Mouse (Mus musculus) cerebellum, adult 9-11 months (tissue): ENCODE data around the gene Hipk4.
A peak's percentile ranks its signal among the peaks of the same experiment; 100 is the strongest.

ENCODE experiments used
- DNase-seq: peaks from one replicate; pipeline ENCODE4 v3.0.0; 2022

The Hipk4 gene

DNA sequence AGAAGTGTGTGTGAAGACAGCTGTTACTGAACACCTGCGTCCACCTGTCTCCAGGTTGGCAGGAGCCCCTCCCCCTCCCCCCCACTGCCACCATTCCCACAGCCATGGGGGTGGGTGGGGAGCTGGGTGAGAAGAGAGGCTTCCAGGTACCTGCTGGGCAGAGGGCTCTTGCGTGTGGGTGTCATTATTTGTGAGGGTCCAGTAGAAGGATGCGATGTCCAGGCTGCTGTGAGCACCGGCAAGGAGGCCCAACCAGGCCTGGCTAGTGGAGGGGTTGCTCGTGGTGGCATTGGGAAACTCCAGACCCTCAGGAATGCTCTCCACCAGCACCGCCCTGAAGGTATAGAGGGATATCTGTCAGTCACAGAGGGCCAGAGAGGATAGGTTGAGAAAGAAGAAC lies 17.9 kb downstream of the Hipk4 start:
- DNase-seq, result no peak

DNA sequence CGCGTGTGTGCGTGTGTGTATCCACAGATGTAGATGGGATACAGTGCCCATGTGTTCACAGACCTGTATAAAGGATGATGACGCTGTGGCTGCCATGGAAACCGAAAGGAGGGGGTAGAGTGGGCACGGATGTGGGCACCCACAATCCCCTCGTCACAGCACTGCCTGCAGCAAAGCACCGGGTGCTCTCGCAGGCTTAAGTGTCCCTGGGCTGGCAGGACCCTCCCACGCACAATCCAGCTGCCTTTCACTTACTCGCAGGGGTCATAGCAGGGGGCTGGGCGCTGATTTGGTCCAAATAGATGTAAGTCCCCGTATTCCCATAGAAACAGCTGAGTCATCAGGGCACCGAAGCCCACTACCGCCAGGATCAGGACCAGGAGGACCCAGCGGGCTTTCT lies 18.4 kb downstream of the Hipk4 start:
- DNase-seq, result peak; percentile 51

DNA sequence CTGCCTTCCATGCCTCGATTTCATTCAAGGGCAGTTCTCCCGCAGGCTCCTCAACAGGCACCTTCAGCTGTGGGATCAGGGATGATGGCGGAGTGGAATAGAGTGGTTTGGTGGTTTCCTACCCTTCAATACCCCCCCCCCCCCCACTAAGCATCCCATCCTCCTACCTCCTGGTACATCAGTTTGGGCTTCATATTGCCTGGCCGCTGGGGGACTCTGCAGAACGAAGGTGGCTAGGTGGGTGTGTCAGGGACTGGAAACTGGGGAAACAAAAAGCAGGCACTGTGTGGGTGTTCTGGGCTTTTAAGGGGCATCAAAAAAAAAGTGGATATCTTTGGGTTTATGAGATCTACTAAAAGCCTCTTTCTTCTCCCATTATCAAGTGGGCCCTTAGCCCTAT lies 18.9 kb downstream of the Hipk4 start:
- DNase-seq, result no peak

DNA sequence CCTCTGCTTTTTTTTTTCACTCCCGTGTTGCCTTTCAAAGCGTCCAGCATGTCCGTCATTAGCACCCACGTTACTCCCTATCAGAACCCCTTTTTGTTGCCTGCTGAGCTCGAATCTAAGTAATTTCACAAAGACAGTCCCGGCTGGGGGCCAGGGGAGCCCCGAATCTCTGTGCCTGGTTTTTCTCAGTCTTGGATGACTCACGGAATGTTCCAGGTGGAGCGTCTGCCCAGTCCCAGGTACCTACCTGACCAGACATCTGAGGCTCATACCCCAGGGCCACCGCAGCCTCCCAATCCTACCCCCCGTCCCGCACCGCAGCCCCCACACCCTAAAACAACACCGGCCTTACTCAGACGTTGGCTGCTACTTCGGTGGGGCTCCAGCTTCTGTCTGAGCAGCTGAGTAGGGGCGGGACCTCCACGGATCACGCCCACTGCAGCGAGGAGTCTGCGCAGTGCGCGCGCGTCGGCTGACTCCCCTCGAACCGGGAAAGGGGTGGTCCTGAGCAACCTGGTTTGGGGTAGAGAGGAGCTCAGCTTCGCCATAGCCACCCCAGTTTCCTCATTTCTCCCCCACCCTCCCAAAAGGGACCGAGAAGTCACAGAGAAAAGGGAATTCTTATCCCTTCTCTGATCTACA lies 19.4 kb downstream of the Hipk4 start:
- DNase-seq, result peak; percentile 90

DNA sequence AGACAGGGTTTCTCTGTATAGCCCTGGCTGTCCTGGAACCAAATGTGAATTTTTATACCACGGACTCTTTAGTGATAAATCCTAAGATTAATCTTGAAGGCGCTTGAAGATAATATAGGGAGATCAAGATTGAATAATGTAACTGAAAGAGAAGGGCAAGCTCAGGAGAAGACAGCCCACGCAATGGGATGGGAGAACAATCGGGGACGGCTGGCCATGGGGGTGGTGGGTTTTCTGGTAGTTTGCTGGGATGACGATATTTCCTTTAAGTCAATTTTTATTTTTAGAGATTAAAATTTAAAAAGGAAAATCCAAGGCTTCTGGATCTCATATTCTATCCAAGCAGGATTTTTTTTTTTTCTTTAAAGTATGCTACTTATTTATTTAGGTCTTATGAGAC lies 20.0 kb downstream of the Hipk4 start:
- DNase-seq, result no peak

DNA sequence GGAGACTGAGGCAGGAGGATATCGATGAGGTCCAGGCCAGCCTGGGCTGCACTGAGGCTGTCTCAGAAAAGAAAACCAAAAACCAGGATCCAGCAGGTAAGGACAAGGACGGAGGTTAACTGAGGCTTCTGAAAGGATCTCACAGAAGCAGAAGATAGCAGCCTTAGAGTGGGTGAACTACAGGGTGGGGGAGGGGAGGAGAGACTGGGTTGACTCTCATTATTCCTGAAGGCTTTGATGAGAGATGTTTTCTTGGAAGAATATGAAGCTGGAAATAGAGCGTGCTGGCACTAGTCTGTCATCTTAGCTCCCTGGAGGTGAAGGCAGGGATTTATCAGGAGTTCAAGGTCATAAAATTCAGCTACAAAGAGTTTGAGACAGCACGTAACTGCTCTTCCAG lies 20.8 kb downstream of the Hipk4 start:
- no peak for DNase-seq

DNA sequence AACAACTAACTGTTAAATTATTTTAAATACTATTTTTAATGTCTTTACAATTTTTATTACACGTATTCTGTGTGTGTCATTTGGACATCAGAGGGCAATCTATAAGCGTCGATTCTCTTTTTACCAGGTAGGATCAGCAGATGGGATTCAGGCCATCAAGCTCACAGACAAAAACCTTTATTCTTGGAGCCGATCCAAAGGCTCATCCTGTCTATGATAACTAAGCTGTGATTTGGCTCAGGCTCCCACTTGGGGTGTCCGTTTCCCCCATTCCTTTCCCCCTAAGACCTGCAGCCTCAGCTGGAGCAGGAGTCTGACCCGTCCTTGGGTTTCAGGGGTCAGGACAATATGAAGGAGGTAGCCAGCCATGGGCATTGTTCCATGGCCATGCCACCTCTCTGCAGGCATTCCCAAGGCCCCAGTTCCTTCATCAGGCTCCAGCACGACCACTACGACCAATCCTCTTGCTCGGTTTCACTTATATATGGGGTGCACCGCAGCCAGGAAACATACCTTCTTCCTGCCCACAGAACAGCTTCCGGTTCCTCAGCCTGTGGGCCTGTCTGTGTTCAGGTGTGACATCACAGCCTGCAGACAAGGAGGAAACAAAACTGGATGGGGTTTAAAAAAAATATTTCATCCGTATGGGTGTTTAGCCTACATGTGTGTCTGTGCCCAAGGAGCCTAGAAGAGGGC lies 21.8 kb downstream of the Hipk4 start:
- DNase-seq, result no peak

DNA sequence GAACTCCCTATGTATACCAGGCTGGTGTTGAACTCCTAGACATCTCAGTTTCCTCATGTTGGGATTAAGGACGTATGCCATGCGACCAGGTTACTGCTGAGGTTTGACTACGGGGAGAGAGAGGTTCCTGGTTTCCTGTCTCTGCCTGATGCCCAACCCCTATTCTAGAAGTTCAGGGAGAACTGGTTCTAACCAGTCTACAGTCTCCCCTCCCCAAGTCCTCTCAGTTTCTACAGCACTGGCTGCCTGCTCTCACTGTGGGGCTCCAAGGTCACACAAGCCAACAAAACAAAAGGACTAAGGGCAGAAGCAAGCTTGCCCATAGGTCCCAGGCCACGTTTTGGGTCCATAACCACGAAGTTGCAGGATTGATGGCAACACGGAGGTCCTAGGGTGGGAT lies 26.5 kb downstream of the Hipk4 start:
- no peak for DNase-seq

DNA sequence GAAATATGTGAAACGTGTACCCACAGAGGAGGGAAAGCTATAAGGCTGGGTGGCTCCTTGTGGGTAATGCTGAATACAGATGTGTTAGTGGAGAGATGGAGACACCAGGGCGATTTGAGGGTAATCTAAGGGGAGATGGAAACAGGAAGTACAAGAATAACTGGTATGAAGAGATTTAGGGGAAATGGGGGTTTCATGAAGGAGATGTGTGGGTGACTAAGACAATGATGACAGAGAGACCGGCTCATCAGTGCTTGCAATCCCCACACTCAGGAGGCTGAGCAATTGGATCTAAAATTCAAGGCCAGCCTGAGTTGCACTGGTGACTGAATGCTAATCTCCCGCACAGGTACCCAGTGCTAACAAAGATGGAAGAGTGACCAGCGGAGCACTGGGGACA lies 29.0 kb downstream of the Hipk4 start:
- DNase-seq, result no peak

DNA sequence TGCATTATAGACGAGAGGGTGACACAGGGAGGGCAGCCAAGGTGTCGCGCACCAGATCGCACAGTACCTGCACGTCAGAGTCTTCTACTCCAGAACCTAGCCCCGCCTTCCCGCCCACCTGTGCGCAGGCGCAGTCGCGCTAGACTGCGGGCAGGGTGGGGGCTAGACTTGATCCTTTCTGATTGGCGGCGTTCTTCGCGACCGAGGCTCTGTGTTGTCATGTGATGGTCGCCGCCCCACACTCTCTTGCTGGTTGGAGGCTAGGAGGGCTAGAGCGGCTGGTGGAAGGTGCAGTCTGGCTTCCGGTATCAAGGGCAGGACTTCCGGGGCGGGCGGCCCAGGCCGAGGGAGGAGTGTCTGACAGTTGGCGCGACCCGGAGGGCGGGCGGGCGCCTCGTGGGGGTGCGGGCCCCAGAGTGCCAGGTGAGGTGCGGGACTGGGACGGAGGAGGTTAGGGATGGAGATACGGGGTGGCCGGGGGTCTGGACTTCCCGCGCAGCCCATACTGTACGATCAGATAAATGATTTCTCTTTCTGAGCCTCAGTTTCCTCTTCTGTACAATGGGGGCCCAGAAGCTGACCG lies 30.0 kb downstream of the Hipk4 start, which contains the start of the genes Pld3 and 2310022A10Rik:
Gene Pld3 (minus strand): TSS at position 288 of the 583 bp plus-strand sequence.
Gene 2310022A10Rik (plus strand): TSS at position 303 of the 583 bp plus-strand sequence.
- DNase-seq, result peak; percentile 99

DNA sequence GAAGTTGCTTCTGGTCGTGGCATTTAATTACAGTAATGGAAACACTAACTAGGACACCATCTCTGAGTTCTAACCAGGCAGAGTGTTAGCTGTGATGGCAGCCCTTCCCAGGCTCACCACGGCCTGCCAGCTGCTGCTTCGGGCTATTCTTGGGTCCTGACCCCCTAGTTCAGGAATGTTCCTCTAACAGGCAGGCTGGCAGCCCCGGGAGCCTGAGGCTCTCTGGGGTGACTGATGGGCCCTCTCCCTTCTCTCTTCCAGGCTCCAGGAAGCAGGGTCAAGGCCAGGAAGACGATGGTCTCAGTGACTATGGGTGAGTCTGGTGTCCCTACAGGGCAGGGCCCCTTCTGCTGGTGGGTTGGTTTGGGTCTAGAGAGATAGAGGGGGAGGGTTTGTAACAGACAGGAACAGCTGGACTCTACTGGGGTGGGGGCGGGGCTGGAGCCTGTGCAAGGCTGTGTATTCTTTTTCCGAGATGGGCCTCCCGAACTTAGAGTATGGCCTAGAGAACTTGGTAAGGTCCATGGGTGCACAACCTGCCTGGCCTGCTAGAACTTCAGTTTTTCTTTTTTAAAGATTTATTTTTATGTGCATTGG lies 37.3 kb downstream of the Hipk4 start:
- DNase-seq, result no peak

DNA sequence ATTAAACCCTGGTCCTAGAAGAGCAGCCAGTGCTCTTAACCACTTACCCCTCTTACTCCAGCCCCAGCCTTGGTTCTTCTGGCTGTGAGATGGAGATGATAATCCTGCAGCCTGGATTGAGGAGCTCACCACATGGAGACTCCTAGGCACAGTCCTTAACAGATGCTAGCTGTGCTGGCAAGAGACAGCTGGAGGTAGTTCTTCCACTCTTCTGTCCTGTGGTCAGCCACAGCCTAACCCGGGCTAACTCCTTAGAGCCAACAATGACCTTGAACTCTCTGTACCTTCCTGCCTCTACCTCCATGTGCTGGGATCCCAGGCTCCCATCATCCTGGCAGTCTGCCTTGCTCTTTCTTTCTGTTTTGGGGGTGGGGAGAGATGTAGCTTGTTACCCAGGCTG lies 37.9 kb downstream of the Hipk4 start:
- no peak for DNase-seq

DNA sequence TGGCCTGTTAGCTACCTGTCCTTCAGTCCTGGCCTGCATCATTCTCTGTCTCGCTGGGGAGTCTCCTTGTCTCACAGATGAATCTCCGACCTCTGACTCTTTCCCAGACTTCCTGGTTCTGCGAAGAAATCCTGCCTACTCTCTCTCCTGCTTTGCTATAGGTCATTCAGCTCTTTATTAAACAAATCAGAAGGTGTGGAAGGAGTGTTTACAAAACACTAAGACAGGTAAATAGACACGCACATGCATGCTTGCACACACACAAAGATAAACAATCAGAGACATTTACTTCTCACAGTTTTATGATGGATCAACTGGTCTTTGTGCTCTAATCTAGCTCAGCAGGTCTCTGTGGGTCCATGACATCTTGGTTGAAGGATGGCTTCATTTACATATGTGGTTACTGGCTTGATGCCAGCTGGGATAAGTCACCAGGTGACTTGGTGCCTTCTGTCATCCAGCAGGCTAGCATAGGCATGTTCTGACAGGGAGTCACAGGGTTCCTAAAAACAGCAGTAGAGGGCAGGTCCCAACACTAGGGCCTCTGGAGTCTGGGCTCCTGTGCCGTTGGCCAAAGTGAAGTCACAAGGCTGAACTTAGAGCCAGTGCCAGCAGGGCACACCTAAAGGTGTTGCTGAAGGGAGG lies 46.6 kb downstream of the Hipk4 start:
- DNase-seq, result no peak

DNA sequence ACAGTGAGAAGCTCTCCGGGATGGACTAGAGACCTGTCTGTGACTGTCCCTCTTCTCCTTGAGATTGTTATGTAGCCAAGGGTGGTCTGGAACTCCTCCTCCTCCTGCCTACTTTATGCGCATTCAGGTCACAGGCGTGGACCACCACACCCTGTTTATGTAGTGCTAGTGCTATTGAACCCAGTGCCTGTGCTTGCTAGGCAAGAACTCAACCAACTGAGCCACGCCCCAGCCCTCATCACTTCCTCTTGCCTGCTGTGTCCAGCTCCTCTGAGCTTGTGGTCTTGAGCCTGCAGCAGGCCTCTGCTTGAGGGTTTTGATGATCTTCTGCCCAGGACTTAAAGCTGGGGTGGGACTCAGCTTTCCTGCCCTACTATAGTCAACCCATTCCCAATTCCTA lies 49.1 kb downstream of the Hipk4 start:
- no peak for DNase-seq

DNA sequence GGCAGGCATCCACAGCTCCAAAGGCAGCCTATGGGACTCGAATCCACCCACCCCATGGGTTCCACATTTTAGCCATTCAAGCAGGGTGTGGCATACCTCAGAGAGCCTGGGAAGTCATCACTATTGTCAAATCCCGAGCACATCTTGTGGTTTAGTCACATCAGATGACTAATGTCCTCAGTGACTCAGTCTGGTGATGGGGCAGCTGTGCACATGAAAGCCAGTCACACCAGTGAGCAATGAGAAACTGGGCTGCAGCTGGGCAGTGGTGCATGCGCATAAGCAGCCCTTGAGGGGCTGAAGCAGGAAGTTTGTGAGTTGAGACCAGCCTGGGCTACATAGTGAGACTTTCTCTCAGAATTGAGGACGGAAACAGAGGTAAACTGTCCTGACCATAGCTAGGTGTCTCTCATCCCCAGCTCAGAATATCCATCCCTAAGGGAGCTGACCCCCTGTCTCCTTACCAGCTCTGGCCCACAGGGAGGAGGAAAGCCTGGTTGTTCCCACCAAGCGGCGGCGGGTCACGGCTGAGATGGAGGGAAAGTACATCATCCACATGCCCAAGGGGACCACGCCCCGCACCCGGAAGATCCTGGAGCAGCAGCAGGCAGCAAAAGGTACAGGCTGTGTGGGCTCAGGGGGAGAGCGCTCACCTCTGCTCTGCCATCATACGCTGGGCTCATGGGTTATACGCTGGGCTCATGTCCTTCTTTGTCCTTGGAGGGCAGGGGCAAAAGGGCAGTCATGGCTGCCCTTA lies 51.2 kb downstream of the Hipk4 start:
- no peak for DNase-seq

DNA sequence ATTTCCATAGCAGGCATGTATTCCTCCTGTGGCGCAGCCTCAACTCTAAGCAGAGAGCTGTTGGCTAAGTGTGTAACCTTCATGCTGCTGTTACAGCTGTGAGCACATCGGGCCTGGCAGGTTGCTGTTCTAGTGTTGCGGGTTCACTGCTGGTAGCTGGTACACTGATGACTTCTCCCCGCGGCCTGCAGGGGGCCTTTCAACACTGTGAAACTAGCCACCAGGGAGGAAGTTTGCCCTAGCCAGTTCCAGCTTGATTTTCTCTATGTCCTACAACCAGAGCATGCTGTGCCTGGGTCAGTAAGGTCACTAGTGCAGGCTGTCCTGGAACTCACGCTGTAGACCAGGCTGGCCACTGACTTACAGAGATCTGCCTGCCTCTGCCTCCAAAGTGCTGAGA lies 53.8 kb downstream of the Hipk4 start:
- DNase-seq, result peak; percentile 51

DNA sequence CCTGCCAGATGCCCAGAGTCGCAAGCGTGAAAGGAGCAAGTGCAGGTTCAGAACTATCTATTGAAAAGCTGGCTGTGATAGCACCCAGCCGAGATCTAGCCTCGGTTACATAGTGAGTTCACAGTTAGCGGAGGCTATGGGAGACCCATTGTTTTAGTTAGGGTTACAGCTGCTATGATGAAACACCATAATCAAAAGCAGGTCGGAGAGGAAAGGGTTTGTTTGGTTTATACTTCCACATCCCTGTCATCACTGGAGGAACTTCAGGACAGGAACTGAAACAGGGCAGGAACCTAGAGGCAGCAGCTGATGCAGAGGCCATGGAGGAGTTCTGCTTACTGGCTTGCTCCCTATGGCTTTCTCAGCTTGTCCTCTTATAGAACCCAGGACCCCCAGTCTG lies 54.5 kb downstream of the Hipk4 start:
- no peak for DNase-seq

DNA sequence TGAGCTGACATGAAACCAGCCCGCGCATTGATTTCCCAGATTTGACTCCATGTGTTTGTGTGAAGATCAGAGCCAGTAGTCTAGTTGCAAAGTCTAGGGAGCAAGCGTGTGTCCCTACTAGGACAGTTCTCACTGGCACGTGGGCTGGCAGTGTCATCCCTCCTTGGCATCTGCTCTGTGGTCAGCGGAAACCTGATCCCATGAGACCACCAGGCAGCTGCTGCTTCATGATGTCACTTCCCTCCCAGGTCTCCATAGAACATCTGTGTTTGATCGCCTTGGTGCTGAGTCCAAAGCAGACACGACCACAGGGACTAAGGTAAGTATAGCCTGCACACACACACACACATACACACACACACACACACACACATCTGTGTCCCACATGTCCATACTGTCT lies 55.4 kb downstream of the Hipk4 start:
- no peak for DNase-seq

DNA sequence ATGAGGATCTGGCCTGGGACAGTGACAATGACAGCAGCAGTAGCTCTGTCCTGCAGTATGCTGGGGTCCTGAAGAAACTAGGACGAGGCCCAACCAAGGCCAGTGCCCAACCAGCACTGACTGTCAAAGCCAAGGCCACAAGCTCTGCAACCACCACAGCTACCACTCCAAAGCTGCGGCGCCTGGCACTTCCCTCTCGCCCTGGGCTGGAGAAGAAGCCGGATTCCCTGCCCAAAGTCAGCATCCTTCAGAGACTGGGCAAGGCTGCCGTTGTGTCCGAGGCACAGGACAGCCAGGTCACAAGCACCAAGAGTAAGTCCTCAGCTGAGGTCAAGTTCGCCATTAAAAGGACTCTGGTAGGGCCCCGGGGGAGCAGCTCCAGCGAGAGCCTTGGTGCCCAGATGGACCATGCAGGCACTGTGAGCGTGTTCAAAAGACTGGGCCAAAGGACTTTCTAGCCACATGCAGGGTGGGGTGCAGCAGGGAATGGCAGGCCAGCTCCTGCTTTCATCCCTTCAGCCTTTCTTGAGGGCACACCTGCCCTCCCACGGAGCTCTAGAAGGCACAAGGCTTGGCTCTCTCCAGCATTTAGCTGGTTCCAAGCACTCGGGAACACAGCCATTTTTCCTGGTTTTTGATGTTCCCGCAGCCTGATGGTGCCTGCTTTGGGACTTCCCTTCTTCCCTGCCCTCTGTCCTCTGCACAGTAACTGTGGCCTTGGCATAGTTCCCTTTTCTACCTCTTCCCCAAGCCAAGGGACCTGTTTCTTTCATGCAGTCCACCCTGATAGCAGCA lies 57.5 kb downstream of the Hipk4 start:
- DNase-seq, result no peak
